Mouse (Mus musculus) cerebellum, postnatal 10 days (tissue): ENCODE measurements around the gene Hsd17b11.
"Not testable (repeated sequence)": the region's sequence is repeated elsewhere in the genome, so short reads cannot be mapped to it uniquely, and the experiment has no call there.

ENCODE experiments used
- DNase-seq, 2 experiments: peaks; one replicate each; pipeline ENCODE4 v3.0.0; 2021; ENCODE audit warnings: mixed read lengths in 2 of 2

Hsd17b11 gene

DNA sequence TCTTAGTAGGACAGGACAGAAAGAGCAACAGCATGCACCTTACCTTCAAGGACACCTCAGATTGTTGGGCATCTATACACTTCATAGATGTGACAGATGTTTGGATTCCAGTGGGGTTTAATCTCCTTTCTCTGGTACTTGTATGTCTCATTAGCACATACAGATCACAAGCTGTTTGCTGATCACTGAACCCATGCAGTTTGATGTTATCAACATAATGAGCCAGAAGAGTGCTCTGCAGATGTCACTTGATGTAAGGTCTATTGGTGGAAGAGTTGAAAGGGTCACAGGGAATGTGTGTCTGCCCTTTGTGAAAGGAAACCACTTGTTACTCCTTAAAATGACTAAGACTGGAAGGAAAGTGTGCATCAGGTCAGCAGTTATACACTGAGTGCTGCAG, 13.3 kb upstream of the Hsd17b11 start:
- no peak for DNase-seq

- no peak for DNase-seq
Measured at GRCm38 (mm10) chr5:104032434-104033097, 10.8 kb upstream of the Hsd17b11 start.

DNA sequence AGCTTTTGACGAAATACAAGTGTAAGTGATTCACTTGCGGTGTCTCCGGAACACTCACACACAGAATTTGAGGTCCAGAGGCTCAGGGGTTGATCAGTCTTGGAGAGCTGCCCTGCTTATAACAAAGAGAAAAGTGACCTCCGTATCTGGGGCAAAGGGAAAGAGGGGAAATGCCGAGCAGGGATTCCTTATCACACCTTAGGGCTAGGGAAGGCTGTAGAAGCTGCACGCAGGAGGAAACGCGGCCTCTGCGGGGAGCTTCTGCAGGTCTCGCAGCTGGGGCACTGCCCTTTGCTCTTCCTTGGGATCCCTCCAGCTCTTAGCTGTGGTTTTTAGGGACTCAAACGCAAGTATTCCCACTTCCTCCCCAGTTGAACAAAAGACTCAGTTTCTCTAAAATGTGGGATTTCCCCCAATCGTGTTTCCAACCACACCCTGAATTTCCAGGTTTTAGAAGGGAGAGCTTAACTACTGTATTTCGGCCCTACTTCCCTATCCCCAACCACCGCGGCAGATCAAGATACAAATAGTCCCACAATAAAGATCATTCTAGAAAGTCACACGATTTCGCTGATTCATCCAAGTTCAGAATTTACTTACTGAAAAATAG, 3.6 kb upstream of the Hsd17b11 start:
- DNase-seq: no peak

DNA sequence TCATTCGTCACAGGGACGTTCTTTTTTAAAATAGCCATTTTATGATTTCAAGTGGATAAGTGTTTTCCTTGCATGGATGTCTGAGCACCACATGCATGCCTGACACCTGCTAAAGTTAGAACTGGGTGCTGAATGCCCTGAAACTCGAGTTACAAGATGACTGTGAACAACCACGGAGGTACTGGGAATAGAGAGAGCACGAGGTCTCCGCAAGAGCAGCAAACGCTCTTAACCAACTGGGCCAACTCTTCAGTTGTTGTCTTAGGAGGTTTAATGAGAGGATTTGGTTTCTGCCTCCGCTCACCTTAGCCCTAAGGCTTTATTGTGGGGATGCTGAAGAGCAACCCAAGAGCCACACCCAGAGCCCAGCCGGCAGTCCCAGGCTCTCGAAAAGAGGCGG, 3.0 kb upstream of the Hsd17b11 start:
- no peak for DNase-seq

DNA sequence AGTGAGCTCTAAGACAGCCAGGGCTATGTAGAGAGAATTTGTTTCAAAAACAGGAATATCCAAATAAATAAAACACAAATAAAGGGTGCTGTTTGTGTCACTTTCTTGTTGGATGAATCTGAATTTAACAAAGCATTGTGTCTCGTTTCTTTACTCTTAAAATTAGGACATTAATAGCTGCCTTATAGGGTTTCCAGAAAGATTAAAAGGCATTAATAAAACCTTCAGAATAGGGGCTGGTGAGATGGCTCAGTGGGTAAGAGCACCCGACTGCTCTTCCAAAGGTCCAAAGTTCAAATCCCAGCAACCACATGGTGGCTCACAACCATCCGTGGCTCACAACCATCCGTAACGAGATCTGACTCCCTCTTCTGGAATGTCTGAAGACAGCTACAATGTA, 2.5 kb upstream of the Hsd17b11 start:
- DNase-seq: not testable (repeated sequence)

- no peak for DNase-seq
Measured at GRCm38 (mm10) chr5:104023289-104024020, 1.7 kb upstream of the Hsd17b11 start.

GRCm38 (mm10) chr5:104022558-104022957, 839 bp upstream of the Hsd17b11 start:
- DNase-seq: no peak

DNA sequence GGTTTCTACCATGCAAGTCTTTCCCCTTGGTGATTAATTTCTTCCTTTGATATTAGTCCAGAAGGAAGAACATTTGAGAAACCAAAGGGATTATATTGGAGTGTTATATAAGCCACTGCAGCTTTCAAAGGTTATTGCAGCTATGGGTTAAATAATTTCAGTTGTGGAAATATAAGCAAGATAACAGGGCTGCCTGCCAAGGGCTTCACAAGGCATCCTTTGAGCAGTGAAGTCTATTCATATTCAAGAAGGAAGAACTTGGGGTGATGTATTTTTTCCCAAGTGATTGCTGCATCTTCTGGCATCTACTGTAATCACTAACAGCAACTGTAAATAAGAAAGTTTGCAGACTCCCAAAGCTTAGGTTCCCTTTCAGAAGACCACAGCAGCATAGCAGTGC, 10.3 kb downstream of the Hsd17b11 start:
- no peak for DNase-seq

DNA sequence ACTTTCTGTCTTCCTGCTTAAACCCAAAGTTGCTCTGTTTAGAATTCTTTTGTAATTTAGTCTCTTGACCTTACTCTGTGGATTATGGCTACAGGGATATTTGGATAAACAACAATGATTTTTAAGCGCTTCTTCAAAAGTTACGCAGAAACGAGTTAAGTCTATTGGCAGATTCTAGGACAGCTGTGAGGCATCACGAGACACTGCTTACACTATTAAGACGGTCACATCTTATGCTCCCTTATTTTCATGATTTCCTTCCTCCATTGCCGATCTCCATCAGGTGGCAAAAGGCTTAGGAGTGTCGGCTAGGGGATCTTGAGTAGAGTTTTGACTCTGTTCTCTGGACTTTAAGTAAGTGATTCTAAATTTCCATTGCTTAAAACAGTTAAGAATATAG, 11.5 kb downstream of the Hsd17b11 start:
- DNase-seq: no peak

DNA sequence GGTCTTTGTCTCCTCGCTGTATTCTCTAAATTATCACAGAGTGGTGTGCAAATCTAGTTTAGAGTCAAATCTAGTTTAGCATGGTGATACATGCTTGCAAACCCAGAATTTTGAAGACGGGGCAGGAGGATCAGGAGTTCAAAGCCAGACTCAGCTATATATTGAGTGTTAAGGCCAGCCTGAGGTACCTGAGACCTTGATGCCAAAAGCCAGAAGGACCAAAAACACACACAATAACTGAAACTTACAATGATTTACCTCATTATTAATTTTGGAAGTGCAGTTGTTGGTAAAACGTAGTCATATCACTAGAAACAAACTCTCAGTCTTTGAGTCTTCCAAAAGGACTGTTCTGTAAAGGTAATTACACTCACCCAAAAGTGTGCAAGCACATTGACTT, 12.3 kb downstream of the Hsd17b11 start:
- no peak for DNase-seq

DNA sequence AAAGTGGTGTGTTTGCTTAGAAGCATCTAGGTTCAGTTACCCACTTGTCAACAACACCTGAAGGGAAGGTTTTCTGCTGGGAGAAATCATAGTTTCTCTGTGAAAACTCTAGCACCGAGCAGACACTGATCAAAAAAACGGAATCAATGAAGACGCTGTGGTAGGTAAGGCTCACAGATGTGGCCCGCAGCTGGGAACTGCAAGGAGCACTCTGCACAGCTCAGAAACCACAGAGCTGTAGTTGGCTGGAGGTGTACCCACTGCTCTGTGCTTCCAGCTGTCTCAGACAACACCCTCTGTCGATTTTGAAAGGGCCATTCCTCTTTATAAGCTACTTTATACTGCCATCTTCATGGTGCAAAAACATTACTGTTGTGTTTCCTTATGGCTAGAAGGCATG, 13.9 kb downstream of the Hsd17b11 start:
- DNase-seq: no peak

GRCm38 (mm10) chr5:104006811-104007210, 14.9 kb downstream of the Hsd17b11 start:
- DNase-seq: no peak

GRCm38 (mm10) chr5:104003955-104004354, 17.8 kb downstream of the Hsd17b11 start:
- DNase-seq: no peak

DNA sequence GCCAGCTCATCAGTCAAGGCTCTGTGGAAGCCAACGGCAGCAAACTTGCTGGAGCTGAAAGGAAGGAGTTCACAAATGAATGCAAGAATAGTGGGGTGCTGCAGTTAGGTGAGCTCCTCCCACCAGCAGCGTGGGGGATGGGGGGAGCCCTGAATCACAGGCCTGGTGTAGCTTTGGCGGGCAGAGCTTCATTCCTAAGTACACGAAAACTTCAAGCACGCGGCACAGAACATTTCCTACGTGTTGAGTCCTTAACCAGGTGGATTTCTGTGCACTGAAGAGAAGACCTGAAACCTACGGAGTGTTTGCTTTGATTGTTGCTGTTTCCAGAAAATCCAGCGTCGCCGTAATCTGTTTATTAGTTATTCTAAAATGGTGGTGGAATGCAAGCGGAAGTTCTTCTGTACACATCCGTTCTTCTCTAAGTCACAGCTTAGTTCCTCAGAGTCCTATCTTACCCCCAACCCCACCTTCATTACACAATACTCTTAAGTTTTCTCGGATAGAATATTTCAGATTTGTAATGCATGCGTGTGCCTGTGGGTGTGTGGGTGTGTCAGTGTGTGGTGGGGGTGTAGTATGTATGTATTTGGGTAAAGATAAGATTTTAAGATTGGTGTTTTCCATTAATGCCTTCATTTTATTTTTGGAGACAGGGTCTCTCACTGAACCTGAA, 18.3 kb downstream of the Hsd17b11 start:
- no peak for DNase-seq

GRCm38 (mm10) chr5:104002549-104003255, 19.0 kb downstream of the Hsd17b11 start:
- no peak for DNase-seq

DNA sequence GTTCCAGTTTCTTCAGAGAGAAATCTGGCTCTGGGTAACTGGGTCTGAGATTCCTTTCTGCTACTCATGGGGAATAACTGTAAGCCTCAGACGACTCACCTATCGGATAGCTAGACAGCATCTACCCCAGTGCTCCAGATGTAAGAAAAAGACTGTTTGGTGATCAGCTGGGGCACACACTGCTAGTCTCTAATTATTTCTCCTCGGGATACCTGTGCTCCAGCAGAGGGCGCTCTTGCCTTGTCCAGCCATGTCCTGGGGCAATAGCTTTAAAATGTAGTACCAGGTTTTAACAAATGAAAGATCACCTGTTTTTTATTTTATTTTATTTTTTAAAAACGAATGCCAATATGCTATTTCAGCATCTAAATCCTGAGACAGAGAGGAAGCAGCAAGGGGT, 22.0 kb downstream of the Hsd17b11 start:
- DNase-seq: peak; percentile 89 to 91

DNA sequence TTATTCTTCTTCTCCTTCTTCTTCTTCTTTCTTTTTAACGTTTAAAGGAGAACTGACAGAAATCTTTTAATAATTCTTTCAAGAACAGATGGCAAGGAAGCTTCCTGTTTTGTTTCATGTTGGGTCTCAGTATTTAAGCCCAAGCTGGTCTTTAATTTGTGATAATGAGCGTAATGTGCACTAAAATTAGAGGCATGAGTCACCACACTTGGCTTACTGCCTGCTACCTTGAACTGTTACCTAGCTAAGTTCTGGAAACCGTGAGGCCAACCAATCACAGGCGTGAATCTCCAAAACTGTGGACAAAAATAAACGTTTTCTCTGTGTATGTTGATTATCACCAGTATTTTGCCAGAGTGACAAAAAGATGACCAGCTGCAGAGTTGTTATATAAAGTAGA, 23.0 kb downstream of the Hsd17b11 start:
- DNase-seq: peak; percentile 51 to 71

GRCm38 (mm10) chr5:103995181-103995580, 26.5 kb downstream of the Hsd17b11 start:
- peak; percentile 34 to 43 for DNase-seq

DNA sequence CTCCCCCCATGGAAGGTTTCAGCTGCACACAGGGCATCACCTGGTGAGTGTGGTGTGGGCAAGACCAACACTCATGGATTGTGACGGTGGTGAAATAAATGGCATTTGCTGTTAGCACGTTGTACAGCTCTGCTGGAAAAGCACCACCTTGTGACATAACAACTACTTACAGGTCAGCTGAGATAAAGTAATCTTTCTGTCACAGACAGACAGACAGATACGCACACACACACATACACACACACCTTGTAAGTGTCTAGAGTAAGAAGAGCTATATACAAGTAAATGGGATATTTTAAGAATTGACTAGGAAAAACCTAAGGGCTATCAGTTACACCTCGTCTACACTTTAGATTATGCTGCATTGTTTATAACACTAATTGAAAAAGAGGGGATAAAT, 27.1 kb downstream of the Hsd17b11 start:
- DNase-seq: no peak

- DNase-seq: peak in 1 of 2 experiments; percentile 10
Measured at GRCm38 (mm10) chr5:103993601-103994000, 28.1 kb downstream of the Hsd17b11 start.

DNA sequence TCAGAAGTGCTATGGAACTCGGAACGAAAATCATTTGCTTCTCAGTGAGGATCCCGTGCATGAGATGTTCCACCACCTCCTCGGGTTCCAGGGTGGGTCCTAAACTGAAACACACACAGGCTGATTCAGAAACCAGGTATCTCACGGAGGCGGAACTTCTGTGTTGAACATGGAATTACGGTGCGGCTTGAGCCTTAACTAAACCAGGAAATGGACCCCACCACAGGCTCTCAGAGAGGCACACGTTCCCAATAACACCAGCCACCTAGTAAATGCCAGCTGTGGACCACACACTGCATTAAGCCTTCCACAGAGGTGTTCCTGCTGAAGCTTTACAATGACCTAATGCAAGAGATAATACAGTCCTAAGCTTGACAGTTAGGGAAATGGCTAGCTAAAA, 28.9 kb downstream of the Hsd17b11 start:
- DNase-seq: no peak

DNA sequence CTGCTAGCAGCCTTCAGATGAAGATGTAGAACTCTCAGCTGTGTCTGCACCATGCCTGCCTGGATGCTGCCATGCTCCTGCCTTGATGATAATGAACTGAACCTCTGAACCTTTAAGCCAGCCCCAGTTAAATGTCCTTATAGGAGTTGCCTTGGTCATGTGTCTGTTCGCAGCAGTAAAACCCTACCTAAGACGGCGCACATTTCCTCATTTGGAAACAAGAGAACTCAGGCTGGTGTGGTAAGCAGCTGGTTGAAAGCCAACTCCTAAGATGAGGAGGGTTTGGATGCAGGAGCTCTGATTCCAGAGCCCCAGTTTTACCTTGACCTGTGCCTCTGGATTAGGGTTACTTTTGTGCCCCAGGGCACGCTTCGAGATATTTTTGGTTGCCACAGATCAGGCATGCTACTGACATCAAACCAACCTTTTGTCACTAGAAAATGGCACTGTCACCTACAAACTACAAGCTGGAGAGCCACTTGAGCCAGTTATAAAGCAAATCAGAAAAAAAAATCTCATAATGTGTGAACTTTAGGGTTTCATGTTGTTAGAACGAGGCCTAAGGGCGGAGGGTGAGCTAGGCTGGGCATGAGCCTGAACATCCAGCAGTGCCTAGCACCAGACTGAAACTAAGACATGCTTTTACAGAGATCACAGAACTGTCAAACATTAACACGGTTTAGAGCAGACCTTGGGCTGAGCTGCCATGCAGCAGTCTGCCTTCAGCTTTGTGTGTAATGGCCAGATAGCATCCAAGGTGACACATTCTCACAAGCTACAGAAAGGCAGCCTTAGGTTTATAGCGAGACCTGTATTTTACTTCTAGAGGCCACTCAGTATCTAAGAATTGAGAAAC, 40.8 kb downstream of the Hsd17b11 start:
- DNase-seq: no peak
